Mouse (Mus musculus): ENCODE measurements around the gene Olfr1359. TPM values are rescaled to one million over a fixed set of nuclear protein-coding genes. Genes with fewer than 3 reads are reported as not detected.
A peak's percentile ranks its signal among the peaks of the same experiment; 100 is the strongest.
"Not testable (repeated sequence)": the region's sequence is repeated elsewhere in the genome, so short reads cannot be mapped to it uniquely, and the experiment has no call there.

Gene Olfr1359
- total and polyA plus RNA-seq, 3 experiments: 0.22 TPM; not detected in 2

DNA sequence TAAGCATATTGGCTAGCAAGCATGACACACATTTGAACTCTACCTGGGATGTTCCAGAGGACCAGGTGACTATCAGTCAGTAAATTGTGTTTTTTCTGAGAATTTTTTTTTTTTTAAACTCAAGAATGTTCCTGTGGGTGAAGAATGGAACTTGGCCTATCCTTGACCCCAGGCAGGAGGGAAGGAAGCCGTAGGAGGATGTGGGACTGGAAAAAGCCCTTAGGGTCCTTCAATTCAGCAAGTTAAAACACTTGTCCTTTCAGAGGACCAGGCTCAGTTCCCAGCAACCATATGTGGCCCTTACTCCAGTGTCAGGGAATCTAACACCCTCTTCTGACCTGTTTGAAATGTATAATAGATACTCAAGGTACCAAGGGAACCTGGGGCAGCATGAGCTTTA lies 31.6 kb downstream of the Olfr1359 start:
- TF ChIP-seq POLR2AphosphoS5 (IDR thresholded peaks at IDR 0.05; ENCODE audit: insufficient replicate concordance, low read depth, low read length) (no peak), GATA1 (IDR thresholded peaks at IDR 0.05; ENCODE audit: borderline replicate concordance, low read length) (no peak), GATA2 (IDR thresholded peaks at IDR 0.05; ENCODE audit: borderline replicate concordance, low read depth, low read length) (no peak), TAL1 (conservative IDR thresholded peaks at IDR 0.05; ENCODE audit: low read depth, low read length) (no peak), CTCF (IDR thresholded peaks at IDR 0.05; ENCODE audit: low read depth, low read length) (no peak)
- Histone ChIP-seq H3K36me3 (replicated peaks) (no peaks in the 10 kb centered on the region), H3K4me1 (ENCODE audit: insufficient read depth, low read depth, low read length) (peaks cover 16% of the 10 kb centered on the region), H3K9me3 (replicated peaks) (peaks cover 4% of the 10 kb centered on the region; the same call in 1 of the 2 replicates), H3K27me3 (ENCODE audit: insufficient read depth, low read length) (peaks cover 3% of the 10 kb centered on the region; the same call in 1 of the 2 replicates), H3K4me3 (ENCODE audit: low read depth, low read length) (no peak overlapping the region)
- DNase-seq (ENCODE audit: low spot score) (no peak), ATAC-seq (ENCODE audit: extremely low read depth, insufficient number of reproducible peaks, low FRiP score, poor library complexity, severe bottlenecking) (no peak)

GRCm38 (mm10) chr13:21733466-21733865 lies 35.6 kb downstream of the Olfr1359 start:
- DNase-seq (ENCODE audit: low spot score): no peak
- ATAC-seq (ENCODE audit: extremely low read depth, insufficient number of reproducible peaks, low FRiP score, poor library complexity, severe bottlenecking): no peak
- Histone ChIP-seq H3K36me3 (replicated peaks) (no peaks in the 10 kb centered on the region), H3K9me3 (replicated peaks) (no peaks in the 10 kb centered on the region), H3K4me1 (ENCODE audit: insufficient read depth, low read depth, low read length) (peaks cover 28% of the 10 kb centered on the region), H3K4me3 (ENCODE audit: low read depth, low read length) (no peak overlapping the region), H3K27me3 (ENCODE audit: insufficient read depth, low read length) (peaks cover 3% of the 10 kb centered on the region; the same call in 1 of the 2 replicates)
- TF ChIP-seq GATA2 (IDR thresholded peaks at IDR 0.05; ENCODE audit: borderline replicate concordance, low read depth, low read length): no peak
- no peak for TF ChIP-seq POLR2AphosphoS5 (IDR thresholded peaks at IDR 0.05; ENCODE audit: insufficient replicate concordance, low read depth, low read length)
- no peak for TF ChIP-seq TAL1 (conservative IDR thresholded peaks at IDR 0.05; ENCODE audit: low read depth, low read length)
- TF ChIP-seq CTCF (IDR thresholded peaks at IDR 0.05; ENCODE audit: low read depth, low read length): no peak
- TF ChIP-seq GATA1 (IDR thresholded peaks at IDR 0.05; ENCODE audit: borderline replicate concordance, low read length): no peak

GRCm38 (mm10) chr13:21734010-21734905 lies 36.3 kb downstream of the Olfr1359 start:
- Histone ChIP-seq H3K4me1 (ENCODE audit: insufficient read depth, low read depth, low read length) (peaks cover 35% of the 10 kb centered on the region), H3K27me3 (ENCODE audit: insufficient read depth, low read length) (peaks cover 3% of the 10 kb centered on the region; the same call in 1 of the 2 replicates), H3K4me3 (ENCODE audit: low read depth, low read length) (peak overlapping the region; percentile 58; the same call in 1 of the 2 replicates), H3K36me3 (replicated peaks) (no peaks in the 10 kb centered on the region), H3K9me3 (replicated peaks) (no peaks in the 10 kb centered on the region)
- DNase-seq (ENCODE audit: low spot score) (peak; percentile 65), ATAC-seq (ENCODE audit: extremely low read depth, insufficient number of reproducible peaks, low FRiP score, poor library complexity, severe bottlenecking) (peak; percentile 47; the same call in 1 of the 2 replicates)
- TF ChIP-seq CTCF (IDR thresholded peaks at IDR 0.05; ENCODE audit: low read depth, low read length) (peak; percentile 44), TAL1 (conservative IDR thresholded peaks at IDR 0.05; ENCODE audit: low read depth, low read length) (no peak)

DNA sequence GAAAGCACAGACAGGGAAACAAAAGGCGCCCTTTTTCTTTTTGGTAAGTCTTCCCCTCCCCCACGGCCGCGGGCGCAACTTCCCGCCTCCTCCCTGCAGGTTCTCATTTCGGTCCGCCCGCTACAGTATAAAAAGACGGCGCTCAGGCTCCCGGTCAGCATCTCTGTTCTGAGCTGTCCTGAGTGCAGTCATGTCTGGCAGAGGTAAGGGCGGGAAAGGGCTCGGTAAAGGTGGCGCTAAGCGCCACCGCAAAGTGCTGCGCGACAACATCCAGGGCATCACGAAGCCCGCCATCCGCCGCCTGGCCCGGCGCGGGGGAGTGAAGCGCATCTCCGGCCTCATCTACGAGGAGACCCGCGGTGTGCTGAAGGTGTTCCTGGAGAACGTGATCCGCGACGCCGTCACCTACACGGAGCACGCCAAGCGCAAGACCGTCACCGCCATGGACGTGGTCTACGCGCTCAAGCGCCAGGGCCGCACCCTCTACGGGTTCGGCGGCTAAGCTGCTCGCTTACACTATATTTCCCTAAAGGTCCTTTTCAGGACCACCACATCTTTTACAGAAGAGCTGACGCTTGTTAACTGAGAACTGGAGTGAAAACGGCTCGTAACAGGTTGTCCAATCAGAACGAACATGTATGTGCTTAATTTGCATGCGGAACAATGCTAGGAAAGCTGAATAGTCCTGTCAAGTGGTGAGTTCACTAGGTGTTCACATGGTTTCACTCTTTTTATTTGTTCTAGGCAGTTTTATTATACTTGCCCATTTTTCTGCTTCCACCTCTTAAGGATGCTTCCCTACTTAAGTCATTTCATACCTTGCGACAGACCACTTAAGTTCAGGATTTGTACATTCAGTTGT lies 37.2 kb downstream of the Olfr1359 start, which contains the start of gene Hist1h4j:
Gene Hist1h4j (plus strand): TSS at position 159 of the 862 bp plus-strand sequence.
- not testable (repeated sequence) for DNase-seq (ENCODE audit: low spot score); H3K27me3 ChIP-seq (ENCODE audit: insufficient read depth, low read length); H3K9me3 ChIP-seq (replicated peaks); H3K36me3 ChIP-seq (replicated peaks)
- Histone ChIP-seq H3K4me1 (ENCODE audit: insufficient read depth, low read depth, low read length) (peaks cover 41% of the 10 kb centered on the region), H3K4me3 (ENCODE audit: low read depth, low read length) (peak within 1 kb of the TSS; percentile 69)
- ATAC-seq (ENCODE audit: extremely low read depth, insufficient number of reproducible peaks, low FRiP score, poor library complexity, severe bottlenecking): peak; percentile 65

GRCm38 (mm10) chr13:21745006-21745405 lies 47.1 kb downstream of the Olfr1359 start:
- no peak for DNase-seq (ENCODE audit: low spot score)
- TF ChIP-seq CTCF (IDR thresholded peaks at IDR 0.05; ENCODE audit: low read depth, low read length): no peak
- peak; percentile 64 for TF ChIP-seq TAL1 (conservative IDR thresholded peaks at IDR 0.05; ENCODE audit: low read depth, low read length)
- TF ChIP-seq GATA1 (IDR thresholded peaks at IDR 0.05; ENCODE audit: borderline replicate concordance, low read length): no peak
- TF ChIP-seq GATA2 (IDR thresholded peaks at IDR 0.05; ENCODE audit: borderline replicate concordance, low read depth, low read length): no peak
- ATAC-seq (ENCODE audit: extremely low read depth, insufficient number of reproducible peaks, low FRiP score, poor library complexity, severe bottlenecking): peak; percentile 68

DNA sequence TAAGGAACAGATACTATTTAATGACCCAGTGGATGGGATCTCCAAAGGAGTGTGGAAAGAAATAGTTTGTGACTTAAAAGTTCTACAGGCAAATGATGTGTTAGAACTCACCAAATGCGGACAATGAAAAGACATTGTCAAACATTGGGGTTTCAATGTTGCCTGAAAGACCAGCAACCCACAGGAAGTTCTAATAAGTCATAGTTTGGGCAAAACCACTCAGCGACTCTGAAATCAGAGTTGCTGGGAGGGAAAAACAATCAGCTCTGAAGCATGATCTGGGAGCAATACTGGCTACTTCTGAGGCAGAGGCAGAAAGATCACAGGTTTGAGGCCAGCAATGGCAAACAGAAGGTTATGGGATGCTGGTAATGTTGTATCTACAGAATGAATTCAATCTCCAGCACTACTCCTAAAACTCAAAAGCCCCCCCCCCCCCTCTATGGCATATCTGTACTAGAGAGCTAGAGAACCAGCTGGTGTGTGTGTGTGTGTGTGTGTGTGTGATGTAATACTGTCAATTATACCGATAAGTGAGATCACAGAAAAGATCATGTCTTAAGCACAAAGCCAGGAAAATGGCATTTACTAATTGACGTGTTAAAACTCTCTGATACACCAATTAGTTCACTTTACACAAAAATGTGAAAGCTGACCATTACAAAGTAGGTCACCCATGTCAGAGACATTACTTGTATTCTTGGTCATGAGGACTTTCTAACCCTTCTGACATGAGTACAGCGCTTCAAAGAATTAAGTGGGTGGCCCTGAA lies 51.7 kb downstream of the Olfr1359 start:
- TF ChIP-seq POLR2AphosphoS5 (IDR thresholded peaks at IDR 0.05; ENCODE audit: insufficient replicate concordance, low read depth, low read length): peak; percentile 97; the same call in 1 of the 2 replicates
- no peak for TF ChIP-seq GATA1 (IDR thresholded peaks at IDR 0.05; ENCODE audit: borderline replicate concordance, low read length)
- H3K9me3 ChIP-seq (replicated peaks): no peaks in the 10 kb centered on the region
- DNase-seq (ENCODE audit: low spot score): no peak
- H3K36me3 ChIP-seq (replicated peaks): no peaks in the 10 kb centered on the region
- ATAC-seq (ENCODE audit: extremely low read depth, insufficient number of reproducible peaks, low FRiP score, poor library complexity, severe bottlenecking): no peak
- H3K4me3 ChIP-seq (ENCODE audit: low read depth, low read length): peak overlapping the region; percentile 68
- H3K27me3 ChIP-seq (ENCODE audit: insufficient read depth, low read length): no peaks in the 10 kb centered on the region
- peaks cover 49% of the 10 kb centered on the region for H3K4me1 ChIP-seq (ENCODE audit: insufficient read depth, low read depth, low read length)

More at GRCm38 (mm10) chr13:21745006-21745405, 47.1 kb downstream of the Olfr1359 start:
- peaks cover 44% of the 10 kb centered on the region for H3K4me1 ChIP-seq (ENCODE audit: insufficient read depth, low read depth, low read length)
- no peaks in the 10 kb centered on the region for H3K9me3 ChIP-seq (replicated peaks)
- H3K27me3 ChIP-seq (ENCODE audit: insufficient read depth, low read length): no peaks in the 10 kb centered on the region
- H3K4me3 ChIP-seq (ENCODE audit: low read depth, low read length): no peak overlapping the region
- H3K36me3 ChIP-seq (replicated peaks): no peaks in the 10 kb centered on the region
